Mouse (Mus musculus) kidney, postnatal 0 days (tissue): Measurements from ENCODE around the gene Esrrb. TPM values are rescaled to one million over a fixed set of nuclear protein-coding genes. Genes with fewer than 3 reads are reported as not detected.

Experiments
- ATAC-seq: fragments of 200-750 bp; cut with Nextera tagmentation; replicated peaks from 2 replicates; pipeline ENCODE4 v1.8.0; 2017; ENCODE audit warnings: low read depth, moderate number of reproducible peaks, moderate TSS enrichment, moderate library complexity; ENCODE audit not compliant: low FRiP score
- DNase-seq: peaks from one replicate; pipeline ENCODE4 v3.0.0-alpha.2; 2016; ENCODE audit warnings: low spot score
- H3K27ac ChIP-seq: fragments of 300-500 bp; sonication (generic); 2 replicates; pipeline ENCODE4 v1.5.1; 2014; ENCODE audit warnings: mild to moderate bottlenecking
- H3K27me3 ChIP-seq: fragments of 300-500 bp; sonication (generic); 2 replicates; pipeline ENCODE4 v1.6.1; 2014; ENCODE audit warnings: low read length, mixed read lengths; ENCODE audit not compliant: insufficient read depth
- H3K36me3 ChIP-seq: fragments of 300-500 bp; sonication (generic); 2 replicates; pipeline ENCODE4 v1.6.1; 2014; ENCODE audit warnings: low read length, mixed read lengths; ENCODE audit not compliant: insufficient read depth
- H3K4me1 ChIP-seq: fragments of 300-500 bp; sonication (generic); replicated peaks from 2 replicates; pipeline ENCODE4 v1.6.1; 2014; ENCODE audit warnings: antibody characterized with exemption, low read length, mixed read lengths; ENCODE audit not compliant: insufficient read depth
- H3K4me2 ChIP-seq: fragments of 300-500 bp; sonication (generic); 2 replicates; pipeline ENCODE4 v1.6.1; 2014; ENCODE audit warnings: mild to moderate bottlenecking, low read length, moderate library complexity, mixed read lengths
- H3K4me3 ChIP-seq: fragments of 300-500 bp; sonication (generic); replicated peaks from 2 replicates; pipeline ENCODE4 v1.5.1; 2014; ENCODE audit warnings: low read depth, low read length
- H3K9ac ChIP-seq: fragments of 300-500 bp; sonication (generic); 2 replicates; pipeline ENCODE4 v1.6.1; 2014; ENCODE audit warnings: low read depth, low read length
- H3K9me3 ChIP-seq: fragments of 300-500 bp; sonication (generic); replicated peaks from 2 replicates; pipeline ENCODE4 v1.6.1; 2016; ENCODE audit warnings: low read length, inconsistent platforms, mixed read lengths
- CTCF ChIP-seq: IDR thresholded peaks from 2 replicates; pipeline ENCODE4 v1.5.1; 2016; ENCODE audit warnings: antibody characterized with exemption, low read depth, mild to moderate bottlenecking, moderate library complexity
- WGBS: fragments of 180-500 bp; shearing (Covaris S2); extraction: QIAGEN DNeasy Blood & Tissue Kit; methylation state at CpG from one replicate; pipeline ENCODE4 v1.1.7; 2014; 5-methylcytosine and 5-hydroxymethylcytosine counted together
- polyA plus RNA-seq: library from polyadenylated mRNA; unstranded; fragments of >200 nt; fragmentation: Nextera tagmentation; extraction: Ambion mirVana; gene quantifications from 2 replicates; pipeline ENCODE4 v1.2.1, GENCODE M21; 2015

Esrrb gene
- polyA plus RNA-seq, 1 experiment from 2014 or later, result 3.6 TPM

DNA sequence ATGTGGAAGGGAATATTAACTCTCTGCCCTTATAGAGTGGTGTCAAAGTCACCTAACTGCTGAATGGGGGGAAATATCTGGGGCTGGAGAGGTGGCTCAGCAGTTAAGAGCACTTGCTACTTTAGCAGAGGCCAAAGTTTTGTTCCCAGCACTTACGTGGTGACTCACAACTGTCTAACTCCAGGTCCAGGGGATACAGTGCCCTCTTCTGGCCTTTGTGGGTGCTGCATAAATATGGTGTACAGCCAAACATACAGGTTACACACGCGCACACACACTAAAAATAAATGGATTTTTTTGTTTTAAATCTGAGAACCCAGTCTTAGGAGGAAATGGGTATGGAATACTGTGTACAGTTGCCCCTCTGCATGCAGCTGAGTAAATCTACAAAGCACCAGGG lies 24.7 kb upstream of the Esrrb start:
- peak; percentile 37; the same call in 1 of the 2 replicates for TF ChIP-seq CTCF
- DNase-seq, result no peak
- H3K27ac ChIP-seq, result no peak overlapping the region
- 97% methylated on average over 3 of the region's 3 CpGs for whole genome bisulfite sequencing
- no peak for ATAC-seq
- no peaks in the 10 kb centered on the region for H3K36me3 ChIP-seq
- no peak overlapping the region for H3K4me2 ChIP-seq
- no peaks in the 10 kb centered on the region for H3K27me3 ChIP-seq
- no peak overlapping the region for H3K9ac ChIP-seq
- H3K9me3 ChIP-seq, result no peaks in the 10 kb centered on the region
- no peaks in the 10 kb centered on the region for H3K4me1 ChIP-seq
- no peak overlapping the region for H3K4me3 ChIP-seq

DNA sequence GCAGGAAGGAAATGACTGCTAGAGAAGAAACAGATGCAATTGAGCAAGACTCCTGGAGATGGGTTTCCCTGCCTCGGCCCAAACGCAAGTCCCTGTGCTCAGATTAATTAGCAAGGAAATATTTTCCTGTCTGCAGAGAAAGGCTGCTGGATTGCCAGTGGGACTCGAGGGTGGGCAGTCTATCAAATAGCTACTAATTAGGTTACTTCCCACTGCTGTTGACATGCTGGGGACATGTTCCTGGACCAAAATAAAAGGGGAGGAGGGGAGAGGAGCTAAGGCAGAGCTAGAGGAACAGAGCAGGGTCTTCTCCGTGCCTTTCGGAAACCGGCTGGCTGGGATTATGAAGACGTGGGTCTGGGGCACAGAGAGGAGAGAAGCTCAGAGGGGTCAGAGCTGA lies 24.0 kb upstream of the Esrrb start:
- TF ChIP-seq CTCF, result no peak
- no peak overlapping the region for H3K4me3 ChIP-seq
- ATAC-seq (no peak), DNase-seq (no peak)
- H3K9me3 ChIP-seq, result no peaks in the 10 kb centered on the region
- no peaks in the 10 kb centered on the region for H3K4me1 ChIP-seq
- H3K27me3 ChIP-seq, result no peaks in the 10 kb centered on the region
- WGBS, result 37% methylated on average over 7 of the region's 7 CpGs
- H3K27ac ChIP-seq, result no peak overlapping the region
- no peak overlapping the region for H3K9ac ChIP-seq
- H3K4me2 ChIP-seq, result no peak overlapping the region
- H3K36me3 ChIP-seq, result no peaks in the 10 kb centered on the region

DNA sequence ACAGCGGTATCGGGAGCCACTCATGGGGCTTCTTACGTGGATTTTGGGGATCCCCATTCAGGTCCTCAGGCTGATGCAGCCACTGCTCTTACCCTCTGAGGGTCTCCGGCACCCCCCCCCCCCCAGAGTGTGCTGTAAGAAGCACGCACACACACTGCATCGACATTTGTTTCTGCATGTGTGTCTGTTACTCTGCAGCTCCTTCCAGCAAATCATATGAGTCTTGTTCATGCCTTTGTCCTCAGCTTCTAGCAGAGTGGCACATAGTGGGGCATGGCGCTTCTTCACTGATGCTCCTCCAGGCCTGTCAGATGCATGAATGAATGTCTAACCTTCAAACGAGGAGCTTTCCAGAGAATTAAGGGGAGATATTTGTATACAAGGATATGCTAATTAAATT lies 11.4 kb upstream of the Esrrb start:
- H3K4me1 ChIP-seq, result no peaks in the 10 kb centered on the region
- H3K27ac ChIP-seq, result no peak overlapping the region
- TF ChIP-seq CTCF, result no peak
- H3K9ac ChIP-seq, result no peak overlapping the region
- WGBS, result 83% methylated on average over 8 of the region's 8 CpGs
- no peaks in the 10 kb centered on the region for H3K27me3 ChIP-seq
- no peaks in the 10 kb centered on the region for H3K36me3 ChIP-seq
- H3K4me2 ChIP-seq, result no peak overlapping the region
- H3K9me3 ChIP-seq, result no peaks in the 10 kb centered on the region
- H3K4me3 ChIP-seq, result no peak overlapping the region
- DNase-seq (no peak), ATAC-seq (no peak)

DNA sequence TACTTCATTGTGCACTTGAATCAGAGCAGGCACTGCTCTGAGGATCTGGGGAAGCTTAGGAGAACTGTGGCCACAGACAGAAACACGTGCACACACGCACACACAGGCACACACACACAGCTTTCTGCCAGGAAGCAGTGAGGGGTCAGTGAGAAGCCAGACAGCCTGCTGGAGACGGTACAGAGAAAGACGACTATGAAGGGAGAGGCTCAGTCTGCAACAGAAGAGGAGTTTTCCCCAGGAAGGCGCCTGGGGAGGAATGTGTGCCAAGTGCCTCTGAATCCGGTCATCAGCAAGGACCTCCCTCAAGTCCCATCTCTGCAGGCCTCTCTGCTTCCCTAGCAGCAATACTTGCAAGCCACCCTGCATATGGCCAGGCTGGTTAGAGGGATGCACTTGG lies 1.5 kb upstream of the Esrrb start:
- H3K4me2 ChIP-seq, result no peak overlapping the region
- DNase-seq, result no peak
- H3K27me3 ChIP-seq, result no peaks in the 10 kb centered on the region
- H3K4me3 ChIP-seq, result no peak overlapping the region
- ATAC-seq, result no peak
- TF ChIP-seq CTCF, result no peak
- H3K9me3 ChIP-seq, result no peaks in the 10 kb centered on the region
- H3K36me3 ChIP-seq, result no peaks in the 10 kb centered on the region
- no peak overlapping the region for H3K27ac ChIP-seq
- H3K9ac ChIP-seq, result no peak overlapping the region
- H3K4me1 ChIP-seq, result no peaks in the 10 kb centered on the region
- WGBS, result 49% methylated on average over 6 of the region's 6 CpGs

GRCm38 (mm10) chr12:86359873-86360272 lies 1.0 kb upstream of the Esrrb start:
- no peaks in the 10 kb centered on the region for H3K36me3 ChIP-seq
- H3K27me3 ChIP-seq, result no peaks in the 10 kb centered on the region
- 79% methylated on average over 8 of the region's 8 CpGs for WGBS
- no peak overlapping the region for H3K4me3 ChIP-seq
- no peak overlapping the region for H3K4me2 ChIP-seq
- ATAC-seq, result no peak
- no peaks in the 10 kb centered on the region for H3K9me3 ChIP-seq
- no peaks in the 10 kb centered on the region for H3K4me1 ChIP-seq
- TF ChIP-seq CTCF, result no peak
- H3K9ac ChIP-seq, result no peak overlapping the region
- no peak overlapping the region for H3K27ac ChIP-seq
- no peak for DNase-seq

DNA sequence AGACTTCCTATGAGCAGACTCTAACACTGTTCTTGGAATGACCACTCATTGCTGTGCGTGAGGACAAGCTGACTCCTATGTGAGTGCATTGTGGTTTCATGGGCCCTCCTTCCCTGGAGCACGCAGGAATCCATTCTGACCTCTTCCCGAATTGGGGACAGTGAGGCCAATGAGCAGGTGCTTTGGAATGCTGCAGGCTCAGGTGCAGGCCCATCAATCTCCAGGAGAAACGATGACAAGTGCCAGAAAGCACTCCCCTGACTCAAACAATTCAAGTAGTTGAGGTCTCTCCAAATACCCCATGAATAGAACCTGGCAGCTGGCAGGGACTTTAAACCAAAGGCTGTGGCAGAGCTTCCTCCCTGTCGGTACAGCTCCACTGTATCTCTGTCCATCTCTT lies 3.4 kb downstream of the Esrrb start:
- no peak overlapping the region for H3K27ac ChIP-seq
- no peak for ATAC-seq
- no peak overlapping the region for H3K4me2 ChIP-seq
- no peak overlapping the region for H3K4me3 ChIP-seq
- no peaks in the 10 kb centered on the region for H3K27me3 ChIP-seq
- DNase-seq, result no peak
- H3K36me3 ChIP-seq, result no peaks in the 10 kb centered on the region
- no peak for TF ChIP-seq CTCF
- WGBS, result 22% methylated on average over 5 of the region's 5 CpGs
- no peaks in the 10 kb centered on the region for H3K4me1 ChIP-seq
- no peak overlapping the region for H3K9ac ChIP-seq
- H3K9me3 ChIP-seq, result no peaks in the 10 kb centered on the region

DNA sequence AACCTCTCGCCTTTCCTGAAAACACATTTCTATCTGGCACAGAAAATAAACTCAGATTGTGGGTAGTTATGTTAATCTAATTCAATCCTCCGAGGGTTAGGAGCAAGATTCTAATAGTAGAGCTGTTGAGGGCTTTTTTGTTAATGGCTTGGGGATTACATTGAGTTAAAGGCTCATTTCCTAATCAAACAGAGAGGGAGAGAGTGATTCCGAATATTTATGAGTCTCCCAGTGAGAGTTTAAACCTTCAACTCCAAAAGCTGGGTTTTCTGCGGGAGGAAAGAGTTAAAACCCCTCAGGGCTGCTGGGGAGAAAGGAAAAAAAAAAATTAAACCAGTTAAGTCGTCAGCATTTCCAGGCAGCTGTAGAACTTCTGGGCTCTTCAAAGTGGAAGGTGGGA lies 3.8 kb downstream of the Esrrb start:
- TF ChIP-seq CTCF, result no peak
- Histone ChIP-seq H3K4me1 (no peaks in the 10 kb centered on the region), H3K36me3 (no peaks in the 10 kb centered on the region), H3K9ac (no peak overlapping the region), H3K4me3 (no peak overlapping the region), H3K9me3 (no peaks in the 10 kb centered on the region), H3K27ac (no peak overlapping the region), H3K4me2 (no peak overlapping the region), H3K27me3 (no peaks in the 10 kb centered on the region)
- no peak for DNase-seq
- 21% methylated on average over 5 of the region's 5 CpGs for WGBS
- no peak for ATAC-seq
